ENCODE assay signal across 9 mouse cellular contexts in genomic region chr4:136199562-136200292, GRCm38 (mm10). TPM values are rescaled to one million over a fixed set of nuclear protein-coding genes. Genes with fewer than 3 reads are reported as not detected.
DNase-seq lines count a peak whose midpoint lies in the region; ATAC-seq and TF ChIP-seq lines count a peak whose summit lies in the region.
"Had no signal": no experiment of that assay in that cellular context is flagged by ENCODE, and none has a peak within 500 bp of the region (broad histone marks: within the 10 kb centered on the region; RNA-seq: fewer than 3 reads in every experiment).

No protein-coding gene starts in this region.

- no peak overlapping the region for H3K27ac ChIP-seq in left cerebral cortex, adult 2 months
- H3K27ac ChIP-seq in embryonic facial prominence, embryonic 11.5 days (replicated peaks; ENCODE audit: low read depth, low read length): no peak overlapping the region
- no peak overlapping the region for H3K27ac ChIP-seq in liver, embryonic 14.5 days
- H3K27ac ChIP-seq in stomach, postnatal 0 days (replicated peaks): no peak overlapping the region
- H3K27ac ChIP-seq: heart, embryonic 13.5 days had no signal

- POLR2A ChIA-PET in Patski (lab: Charles Lee): no interaction called here

- no peak overlapping the region for H3K9ac ChIP-seq in embryonic facial prominence, embryonic 11.5 days (replicated peaks; ENCODE audit: low read length)
- no peak overlapping the region for H3K9ac ChIP-seq in liver, embryonic 14.5 days (replicated peaks)
- no peak overlapping the region for H3K9ac ChIP-seq in stomach, postnatal 0 days (ENCODE audit: low read length)
- H3K9ac ChIP-seq: heart, embryonic 13.5 days had no signal

- no peak overlapping the region for H3K4me3 ChIP-seq in left cerebral cortex, adult 2 months
- H3K4me3 ChIP-seq in embryonic facial prominence, embryonic 11.5 days (ENCODE audit: low read depth, low read length): no peak overlapping the region
- no peak overlapping the region for H3K4me3 ChIP-seq in liver, embryonic 14.5 days (ENCODE audit: insufficient read depth in 1 of 2, low read depth in 2 of 2, low read length in 2 of 2)
- H3K4me3 ChIP-seq in stomach, postnatal 0 days (ENCODE audit: low read depth, low read length): no peak overlapping the region
- H3K4me3 ChIP-seq: heart, embryonic 13.5 days had no signal

- 30% methylated on average over 9 of the region's 9 CpGs for WGBS in embryonic facial prominence, embryonic 11.5 days
- 28% methylated on average over 9 of the region's 9 CpGs for WGBS in liver, embryonic 14.5 days (ENCODE audit: insufficient replicate concordance)
- WGBS in stomach, postnatal 0 days: 26% methylated on average over 9 of the region's 9 CpGs

- no peaks in the 10 kb centered on the region for H3K36me3 ChIP-seq in embryonic facial prominence, embryonic 11.5 days (replicated peaks; ENCODE audit: control insufficient read depth, insufficient read depth, low read depth, low read length)
- H3K36me3 ChIP-seq in liver, embryonic 14.5 days (replicated peaks; ENCODE audit: control insufficient read depth, insufficient read depth, low read depth): peaks cover 15% of the 10 kb centered on the region
- H3K36me3 ChIP-seq in stomach, postnatal 0 days (ENCODE audit: control insufficient read depth, insufficient read depth, low read length): no peaks in the 10 kb centered on the region

- DNase-seq in adrenal gland, postnatal 10 days: peak; percentile 63
- no peak for DNase-seq in adrenal gland, adult 2 months
- DNase-seq in left cerebral cortex, adult 2 months (ENCODE audit: extremely low spot score in 1 of 2, low spot score in 2 of 2): no peak
- DNase-seq in left cerebral cortex, adult 8-10 months (ENCODE audit: low spot score in 2 of 2): no peak
- DNase-seq in Patski (ENCODE audit: low read depth, low spot score): no peak
- DNase-seq in embryonic facial prominence, embryonic 11.5 days (ENCODE audit: low spot score): peak; percentile 77
- DNase-seq in liver, embryonic 14.5 days (ENCODE audit: low read depth in 3 of 3, low spot score in 3 of 3): no peak
- DNase-seq in stomach, postnatal 0 days (ENCODE audit: low spot score): peak; percentile 54

- no peak for ATAC-seq in Patski
- ATAC-seq in embryonic facial prominence, embryonic 11.5 days (replicated peaks; ENCODE audit: insufficient number of reproducible peaks, low FRiP score, low TSS enrichment, low read depth): no peak
- peak; percentile 37; the same call in 1 of the 2 replicates for ATAC-seq in liver, embryonic 14.5 days (ENCODE audit: insufficient read depth)
- ATAC-seq in stomach, postnatal 0 days (ENCODE audit: low FRiP score, low TSS enrichment): no peak

- no peaks in the 10 kb centered on the region; the same call in 1 of the 2 replicates for H3K4me1 ChIP-seq in embryonic facial prominence, embryonic 11.5 days (ENCODE audit: control insufficient read depth, insufficient read depth, low read length)
- peaks cover 0 to 4% of the 10 kb centered on the region in 2 experiments; a peak in 2 of 4 replicates for H3K4me1 ChIP-seq in liver, embryonic 14.5 days (replicated peaks; ENCODE audit: control insufficient read depth in 2 of 2, insufficient read depth in 2 of 2, low read length in 1 of 2)
- H3K4me1 ChIP-seq in stomach, postnatal 0 days (replicated peaks; ENCODE audit: control insufficient read depth, insufficient read depth): no peaks in the 10 kb centered on the region

- CTCF ChIA-PET in Patski (lab: Charles Lee): interaction anchor here (0.7 to 1.7 kb wide), 8 partner anchors 11 to 42 kb away, joined by 3 to 5 read pairs (median 3); no protein-coding TSS in a partner anchor

- H3K4me2 ChIP-seq in embryonic facial prominence, embryonic 11.5 days (ENCODE audit: low read depth, low read length): no peak overlapping the region
- no peak overlapping the region for H3K4me2 ChIP-seq in liver, embryonic 14.5 days (ENCODE audit: low read depth)
- H3K4me2 ChIP-seq in stomach, postnatal 0 days (replicated peaks; ENCODE audit: low read depth): no peak overlapping the region
- H3K4me2 ChIP-seq: heart, embryonic 13.5 days had no signal

- TF ChIP-seq EP300 in liver, embryonic 14.5 days (IDR thresholded peaks at IDR 0.05; ENCODE audit: low read depth): no peak
- TF ChIP-seq EP300 in stomach, postnatal 0 days (optimal IDR thresholded peaks at IDR 0.05): no peak

- TF ChIP-seq CTCF in left cerebral cortex, adult 2 months (IDR thresholded peaks at IDR 0.05): peak; percentile 87
- peak; percentile 82 for TF ChIP-seq CTCF in Patski (IDR thresholded peaks at IDR 0.05)
- TF ChIP-seq CTCF in liver, embryonic 14.5 days (IDR thresholded peaks at IDR 0.05; ENCODE audit: low read depth): peak; percentile 96
- peak; percentile 94 for TF ChIP-seq CTCF in stomach, postnatal 0 days (IDR thresholded peaks at IDR 0.05; ENCODE audit: low read depth)

- intact Hi-C loops in left cerebral cortex, adult 2 months (cut with DNase I): loop anchor here (1.0 to 5.0 kb wide), 2 partner anchors 36 to 123 kb away; no protein-coding TSS in a partner anchor

- no peaks in the 10 kb centered on the region for H3K27me3 ChIP-seq in Patski
- H3K27me3 ChIP-seq in embryonic facial prominence, embryonic 11.5 days (ENCODE audit: control insufficient read depth, insufficient read depth, low read length): no peaks in the 10 kb centered on the region
- H3K27me3 ChIP-seq in liver, embryonic 14.5 days (ENCODE audit: control insufficient read depth, insufficient read depth, low read length): peaks cover 7% of the 10 kb centered on the region
- H3K27me3 ChIP-seq in stomach, postnatal 0 days (ENCODE audit: control insufficient read depth, insufficient read depth, low read length): no peaks in the 10 kb centered on the region

- no peaks in the 10 kb centered on the region for H3K9me3 ChIP-seq in embryonic facial prominence, embryonic 11.5 days (replicated peaks; ENCODE audit: control insufficient read depth, low read length)
- H3K9me3 ChIP-seq in liver, embryonic 14.5 days (ENCODE audit: control insufficient read depth, low read length): no peaks in the 10 kb centered on the region
- H3K9me3 ChIP-seq in stomach, postnatal 0 days (ENCODE audit: control insufficient read depth, low read length): no peaks in the 10 kb centered on the region
- H3K9me3 ChIP-seq: heart, embryonic 13.5 days had no signal

- in situ Hi-C loops in Patski (cut with MboI; ENCODE audit: low pct_unique_long_range_greater_than_20kb): loop anchor here (5.0 kb wide), 2 partner anchors 37 to 43 kb away; no protein-coding TSS in a partner anchor

RNA-seq across cellular contexts. Expression of gene Asap3, which starts 6.4 kb away (rescaled TPM):
- total RNA-seq in adrenal gland, postnatal 10 days (2021): 1 to 10 TPM; 5.0 to 7.9 TPM
- 1 to 10 TPM; 1.4 to 3.6 TPM for total RNA-seq in adrenal gland, adult 2 months (2021)
- 3.2 and 4.2 TPM in 2 replicates for polyA plus RNA-seq in adrenal gland, adult 2 months (2012; rRNA removed)
- total RNA-seq in left cerebral cortex, adult 2 months (2021): 1 to 10 TPM; 2.2 to 2.4 TPM
- total RNA-seq in left cerebral cortex, adult 8-10 months (2022): 1 to 10 TPM; 2.5 to 4.5 (median 3.3) TPM
- polyA plus RNA-seq in Patski (2021): 5.5 TPM
- polyA plus RNA-seq in embryonic facial prominence, embryonic 11.5 days (2014; fragmentation: Nextera tagmentation; extraction: Ambion mirVana): 2.8 and 2.9 TPM in 2 replicates
- polyA plus RNA-seq in liver, embryonic 14.5 days (2012; rRNA removed): 1.1 and 1.2 TPM in 2 replicates
- polyA plus RNA-seq in liver, embryonic 14.5 days (2014; fragmentation: Nextera tagmentation; extraction: Ambion mirVana): 0.66 and 0.85 TPM in 2 replicates
- 1.6 and 1.9 TPM in 2 replicates for polyA plus RNA-seq in stomach, postnatal 0 days (2015; fragmentation: Nextera tagmentation; extraction: Ambion mirVana)

RNA-seq across cellular contexts. Expression of gene E2f2, which starts 27.5 kb away (rescaled TPM):
- 10 to 100 TPM in 1 of 2 experiments, 1 to 10 TPM in 1; 7.9 to 14.8 TPM for total RNA-seq in adrenal gland, postnatal 10 days (2021)
- 1 to 10 TPM; 1.8 to 5.1 TPM for total RNA-seq in adrenal gland, adult 2 months (2021)
- polyA plus RNA-seq in adrenal gland, adult 2 months (2012; rRNA removed): 2.9 and 3.0 TPM in 2 replicates
- 1 to 10 TPM in 1 of 2 experiments, under 1 TPM in 1; 0.36 to 1.3 TPM for total RNA-seq in left cerebral cortex, adult 2 months (2021)
- total RNA-seq in left cerebral cortex, adult 8-10 months (2022): 1 to 10 TPM in 1 of 4 experiments, under 1 TPM in 3; 0.37 to 1.3 (median 0.48) TPM
- 1.1 TPM for polyA plus RNA-seq in Patski (2021)
- 5.0 and 6.1 TPM in 2 replicates for polyA plus RNA-seq in embryonic facial prominence, embryonic 11.5 days (2014; fragmentation: Nextera tagmentation; extraction: Ambion mirVana)
- polyA plus RNA-seq in liver, embryonic 14.5 days (2012; rRNA removed): 38.4 and 40.5 TPM in 2 replicates
- 50.3 and 53.4 TPM in 2 replicates for polyA plus RNA-seq in liver, embryonic 14.5 days (2014; fragmentation: Nextera tagmentation; extraction: Ambion mirVana)
- polyA plus RNA-seq in stomach, postnatal 0 days (2015; fragmentation: Nextera tagmentation; extraction: Ambion mirVana): 0.91 and 1.5 TPM in 2 replicates

RNA-seq across cellular contexts. Expression of gene Tcea3, which starts 47.8 kb away (rescaled TPM):
- total RNA-seq in adrenal gland, postnatal 10 days (2021): 10 to 100 TPM; 15.1 to 22.7 TPM
- total RNA-seq in adrenal gland, adult 2 months (2021): 1 to 10 TPM; 1.7 to 2.7 TPM
- polyA plus RNA-seq in adrenal gland, adult 2 months (2012; rRNA removed): 0.13 and 0.54 TPM in 2 replicates
- under 1 TPM; 0.68 to 0.93 TPM for total RNA-seq in left cerebral cortex, adult 2 months (2021)
- under 1 TPM; 0.52 to 0.93 (median 0.70) TPM for total RNA-seq in left cerebral cortex, adult 8-10 months (2022)
- 0.15 TPM for polyA plus RNA-seq in Patski (2021)
- 1.3 and 1.4 TPM in 2 replicates for polyA plus RNA-seq in embryonic facial prominence, embryonic 11.5 days (2014; fragmentation: Nextera tagmentation; extraction: Ambion mirVana)
- 2.3 and 4.8 TPM in 2 replicates for polyA plus RNA-seq in liver, embryonic 14.5 days (2012; rRNA removed)
- 12.4 and 15.6 TPM in 2 replicates for polyA plus RNA-seq in liver, embryonic 14.5 days (2014; fragmentation: Nextera tagmentation; extraction: Ambion mirVana)
- polyA plus RNA-seq in stomach, postnatal 0 days (2015; fragmentation: Nextera tagmentation; extraction: Ambion mirVana): 31.1 and 35.0 TPM in 2 replicates

RNA-seq across cellular contexts. Expression of gene Id3, which starts 56.4 kb away (rescaled TPM):
- 100 to 1,000 TPM in 1 of 2 experiments, 10 to 100 TPM in 1; 97.2 to 110 TPM for total RNA-seq in adrenal gland, postnatal 10 days (2021)
- 10 to 100 TPM; 31.5 to 70.5 TPM for total RNA-seq in adrenal gland, adult 2 months (2021)
- 235 and 298 TPM in 2 replicates for polyA plus RNA-seq in adrenal gland, adult 2 months (2012; rRNA removed)
- 10 to 100 TPM; 26.8 to 36.1 TPM for total RNA-seq in left cerebral cortex, adult 2 months (2021)
- total RNA-seq in left cerebral cortex, adult 8-10 months (2022): 10 to 100 TPM; 34.7 to 39.3 (median 38.4) TPM
- 175 TPM for polyA plus RNA-seq in Patski (2021)
- polyA plus RNA-seq in embryonic facial prominence, embryonic 11.5 days (2014; fragmentation: Nextera tagmentation; extraction: Ambion mirVana): 608 and 653 TPM in 2 replicates
- polyA plus RNA-seq in liver, embryonic 14.5 days (2012; rRNA removed): 23.0 and 29.8 TPM in 2 replicates
- 33.2 and 33.8 TPM in 2 replicates for polyA plus RNA-seq in liver, embryonic 14.5 days (2014; fragmentation: Nextera tagmentation; extraction: Ambion mirVana)
- polyA plus RNA-seq in stomach, postnatal 0 days (2015; fragmentation: Nextera tagmentation; extraction: Ambion mirVana): 201 and 224 TPM in 2 replicates

Comparison
In these comparisons a context has a peak if more than half of its experiments do, and no peak if none do; other contexts are left out.
1. DNase-seq: peak in adrenal gland, postnatal 10 days (single experiment), embryonic facial prominence, embryonic 11.5 days (single experiment) and stomach, postnatal 0 days (single experiment); none in adrenal gland, adult 2 months (single experiment), left cerebral cortex, adult 2 months (0 of 2), left cerebral cortex, adult 8-10 months (0 of 2), Patski (single experiment) and liver, embryonic 14.5 days (0 of 3).
2. Peak in every context shown above with its lines, with median percentiles within 50 percentile points of each other: CTCF ChIP-seq.